Mouse (Mus musculus) limb, embryonic 13.5 days (tissue): ENCODE data around the gene Naa16. TPM values are rescaled to one million over a fixed set of nuclear protein-coding genes. Genes with fewer than 3 reads are reported as not detected.

Experiments used
- ATAC-seq: fragments of 200-750 bp; cut with Nextera tagmentation; 2 replicates; pipeline ENCODE4 v1.8.0; 2017; ENCODE audit warnings: low read depth, moderate number of reproducible peaks, moderate TSS enrichment; ENCODE audit not compliant: low FRiP score
- H3K27ac ChIP-seq: fragments of 300-500 bp; sonication (generic); 2 replicates; pipeline ENCODE4 v1.5.1; 2015; ENCODE audit warnings: inconsistent platforms, mild to moderate bottlenecking, moderate library complexity
- H3K27me3 ChIP-seq: fragments of 300-500 bp; sonication (generic); 2 replicates; pipeline ENCODE4 v1.6.1; 2015; ENCODE audit warnings: mild to moderate bottlenecking, inconsistent platforms
- H3K36me3 ChIP-seq: fragments of 300-500 bp; sonication (generic); 2 replicates; pipeline ENCODE4 v1.6.1; 2015; ENCODE audit warnings: inconsistent platforms, mild to moderate bottlenecking, moderate library complexity
- H3K4me1 ChIP-seq: fragments of 300-500 bp; sonication (generic); 2 replicates; pipeline ENCODE4 v1.6.1; 2015; ENCODE audit warnings: inconsistent platforms
- H3K4me2 ChIP-seq: fragments of 300-500 bp; sonication (generic); replicated peaks from 2 replicates; pipeline ENCODE4 v1.6.1; 2015; ENCODE audit warnings: inconsistent platforms, mild to moderate bottlenecking, moderate library complexity
- H3K4me3 ChIP-seq: fragments of 300-500 bp; sonication (generic); 2 replicates; pipeline ENCODE4 v1.5.1; 2015; ENCODE audit warnings: moderate library complexity, mild to moderate bottlenecking, inconsistent platforms
- H3K9ac ChIP-seq: fragments of 300-500 bp; sonication (generic); 2 replicates; pipeline ENCODE4 v1.6.1; 2015; ENCODE audit warnings: mild to moderate bottlenecking, inconsistent platforms
- H3K9me3 ChIP-seq: fragments of 300-500 bp; sonication (generic); 2 replicates; pipeline ENCODE4 v1.6.1; 2016; ENCODE audit warnings: inconsistent platforms
- WGBS: fragments of 180-500 bp; shearing (Covaris S2); methylation state at CpG from one replicate; pipeline ENCODE4 v1.1.7; 2015; 5-methylcytosine and 5-hydroxymethylcytosine counted together
- polyA plus RNA-seq: library from polyadenylated mRNA; unstranded; fragments of >200 nt; fragmentation: Nextera tagmentation; extraction: Ambion mirVana; gene quantifications from 2 replicates; pipeline ENCODE4 v1.2.1, GENCODE M21; 2015

The Naa16 gene
- polyA plus RNA-seq, 1 experiment from 2014 or later = 48.2 TPM

- 79% methylated on average over 8 of the region's 8 CpGs for WGBS
- ATAC-seq = no peak
- Histone ChIP-seq H3K4me1 (peaks cover 69% of the 10 kb centered on the region), H3K36me3 (no peaks in the 10 kb centered on the region), H3K9me3 (no peaks in the 10 kb centered on the region), H3K9ac (no peak overlapping the region), H3K4me3 (no peak overlapping the region), H3K27ac (no peak overlapping the region), H3K4me2 (no peak overlapping the region), H3K27me3 (peaks cover 16% of the 10 kb centered on the region; the same call in 1 of the 2 replicates)
Measured at GRCm38 (mm10) chr14:79294051-79294814, 96.3 kb downstream of the Naa16 start.

- Histone ChIP-seq H3K4me3 (no peak overlapping the region), H3K4me1 (peaks cover 61% of the 10 kb centered on the region), H3K27ac (no peak overlapping the region; the same call in 1 of the 2 replicates)
Measured at GRCm38 (mm10) chr14:79293119-79293780, 97.3 kb downstream of the Naa16 start.

GRCm38 (mm10) chr14:79291629-79292028, 98.9 kb downstream of the Naa16 start:
- no peak overlapping the region for H3K9ac ChIP-seq
- 83% methylated on average over 4 of the region's 4 CpGs for WGBS
- no peak overlapping the region for H3K4me3 ChIP-seq
- H3K27ac ChIP-seq = no peak overlapping the region
- no peak overlapping the region for H3K4me2 ChIP-seq
- peaks cover 2% of the 10 kb centered on the region; the same call in 1 of the 2 replicates for H3K27me3 ChIP-seq
- peaks cover 55% of the 10 kb centered on the region for H3K4me1 ChIP-seq
- H3K36me3 ChIP-seq = peaks cover 3% of the 10 kb centered on the region
- no peaks in the 10 kb centered on the region for H3K9me3 ChIP-seq
- no peak for ATAC-seq

More at GRCm38 (mm10) chr14:79293119-79293780, 97.3 kb downstream of the Naa16 start:
- no peak for ATAC-seq
- H3K9ac ChIP-seq = no peak overlapping the region
- H3K4me2 ChIP-seq = 0 out of 2 replicates have a peak overlapping the region, but pooled peaks have one; percentile 22
- H3K36me3 ChIP-seq = peaks cover 2% of the 10 kb centered on the region
- H3K9me3 ChIP-seq = no peaks in the 10 kb centered on the region
- 59% methylated on average over 9 of the region's 16 CpGs for WGBS
- H3K27me3 ChIP-seq = peaks cover 6% of the 10 kb centered on the region; the same call in 1 of the 2 replicates

- Histone ChIP-seq H3K9ac (no peak overlapping the region), H3K4me1 (peaks cover 50% of the 10 kb centered on the region), H3K4me2 (peak overlapping the region; percentile 30)
Measured at GRCm38 (mm10) chr14:79290683-79291425, 99.7 kb downstream of the Naa16 start.

GRCm38 (mm10) chr14:79289909-79290308, 100.7 kb downstream of the Naa16 start:
- Histone ChIP-seq H3K4me1 (peaks cover 47% of the 10 kb centered on the region), H3K9ac (peak overlapping the region; percentile 13; the same call in 1 of the 2 replicates), H3K4me3 (no peak overlapping the region), H3K9me3 (no peaks in the 10 kb centered on the region), H3K27me3 (no peaks in the 10 kb centered on the region), H3K27ac (no peak overlapping the region), H3K36me3 (peaks cover 3% of the 10 kb centered on the region), H3K4me2 (0 out of 2 replicates have a peak overlapping the region, but pooled peaks have one; percentile 14)
- WGBS = 15% methylated on average over 9 of the region's 9 CpGs
- no peak for ATAC-seq

More at GRCm38 (mm10) chr14:79290683-79291425, 99.7 kb downstream of the Naa16 start:
- WGBS = 41% methylated on average over 15 of the region's 15 CpGs
- peaks cover 2% of the 10 kb centered on the region; the same call in 1 of the 2 replicates for H3K27me3 ChIP-seq
- ATAC-seq = no peak
- H3K9me3 ChIP-seq = no peaks in the 10 kb centered on the region
- H3K27ac ChIP-seq = no peak overlapping the region
- H3K36me3 ChIP-seq = peaks cover 3% of the 10 kb centered on the region
- no peak overlapping the region for H3K4me3 ChIP-seq

GRCm38 (mm10) chr14:79288280-79288679, 102.3 kb downstream of the Naa16 start:
- 58% methylated on average over 3 of the region's 3 CpGs for WGBS
- Histone ChIP-seq H3K4me3 (no peak overlapping the region), H3K4me1 (peaks cover 37% of the 10 kb centered on the region), H3K27ac (no peak overlapping the region), H3K9ac (no peak overlapping the region), H3K36me3 (peaks cover 3% of the 10 kb centered on the region), H3K9me3 (no peaks in the 10 kb centered on the region), H3K27me3 (no peaks in the 10 kb centered on the region), H3K4me2 (no peak overlapping the region)
- ATAC-seq = no peak

- Histone ChIP-seq H3K4me1 (peaks cover 29% of the 10 kb centered on the region), H3K4me2 (no peak overlapping the region), H3K9me3 (no peaks in the 10 kb centered on the region), H3K36me3 (peaks cover 3% of the 10 kb centered on the region), H3K27me3 (no peaks in the 10 kb centered on the region), H3K4me3 (no peak overlapping the region), H3K9ac (no peak overlapping the region), H3K27ac (no peak overlapping the region)
- 89% methylated on average over 7 of the region's 7 CpGs for WGBS
- no peak for ATAC-seq
Measured at GRCm38 (mm10) chr14:79287251-79287863, 103.2 kb downstream of the Naa16 start.

GRCm38 (mm10) chr14:79285549-79285948, 105.0 kb downstream of the Naa16 start:
- WGBS = 89% methylated on average over 5 of the region's 5 CpGs
- no peaks in the 10 kb centered on the region for H3K9me3 ChIP-seq
- no peak overlapping the region for H3K9ac ChIP-seq
- H3K4me3 ChIP-seq = no peak overlapping the region
- no peak overlapping the region for H3K27ac ChIP-seq
- H3K4me1 ChIP-seq = peaks cover 16% of the 10 kb centered on the region
- H3K27me3 ChIP-seq = no peaks in the 10 kb centered on the region
- no peak overlapping the region for H3K4me2 ChIP-seq
- no peak for ATAC-seq
- peaks cover 3% of the 10 kb centered on the region for H3K36me3 ChIP-seq

- no peaks in the 10 kb centered on the region for H3K9me3 ChIP-seq
- WGBS = 78% methylated on average over 4 of the region's 4 CpGs
- no peak overlapping the region for H3K4me2 ChIP-seq
- H3K4me3 ChIP-seq = no peak overlapping the region
- no peak overlapping the region for H3K27ac ChIP-seq
- no peaks in the 10 kb centered on the region for H3K27me3 ChIP-seq
- ATAC-seq = no peak
- H3K36me3 ChIP-seq = peaks cover 3% of the 10 kb centered on the region
- no peak overlapping the region for H3K9ac ChIP-seq
- peaks cover 7% of the 10 kb centered on the region for H3K4me1 ChIP-seq
Measured at GRCm38 (mm10) chr14:79284616-79285015, 106.0 kb downstream of the Naa16 start.

GRCm38 (mm10) chr14:79283952-79284351, 106.6 kb downstream of the Naa16 start:
- Histone ChIP-seq H3K36me3 (peaks cover 3% of the 10 kb centered on the region), H3K9me3 (no peaks in the 10 kb centered on the region), H3K27me3 (no peaks in the 10 kb centered on the region), H3K9ac (no peak overlapping the region), H3K4me3 (no peak overlapping the region), H3K4me2 (no peak overlapping the region), H3K4me1 (no peaks in the 10 kb centered on the region), H3K27ac (no peak overlapping the region)
- WGBS = 92% methylated on average over 7 of the region's 7 CpGs
- ATAC-seq = no peak

- no peak for ATAC-seq
- no peak overlapping the region for H3K9ac ChIP-seq
- no peaks in the 10 kb centered on the region for H3K27me3 ChIP-seq
- no peak overlapping the region for H3K4me3 ChIP-seq
- no peak overlapping the region for H3K4me2 ChIP-seq
- no peaks in the 10 kb centered on the region for H3K9me3 ChIP-seq
- H3K27ac ChIP-seq = no peak overlapping the region
- no peaks in the 10 kb centered on the region for H3K4me1 ChIP-seq
- 85% methylated on average over 9 of the region's 9 CpGs for WGBS
- H3K36me3 ChIP-seq = no peaks in the 10 kb centered on the region
Measured at GRCm38 (mm10) chr14:79281894-79282553, 108.6 kb downstream of the Naa16 start.
